Mouse (Mus musculus) limb, embryonic 14.5 days (tissue): ENCODE results near the gene Synj1. TPM values are rescaled to one million over a fixed set of nuclear protein-coding genes. Genes with fewer than 3 reads are reported as not detected.

Experiments used
- ATAC-seq: fragments of 200-750 bp; cut with Nextera tagmentation; 2 replicates; pipeline ENCODE4 v1.8.0; 2017; ENCODE audit warnings: low read depth, moderate number of reproducible peaks, moderate TSS enrichment; ENCODE audit not compliant: low FRiP score
- DNase-seq: peaks from one replicate; pipeline ENCODE4 v3.0.0-alpha.2; 2015; ENCODE audit warnings: low spot score
- H3K27ac ChIP-seq: fragments of 300-500 bp; sonication (generic); replicated peaks from 2 replicates; pipeline ENCODE4 v1.5.1; 2014; ENCODE audit warnings: low read depth, mild to moderate bottlenecking, low read length, moderate library complexity, mixed read lengths
- H3K27me3 ChIP-seq: fragments of 300-500 bp; sonication (generic); 2 replicates; pipeline ENCODE4 v1.6.1; 2014; ENCODE audit warnings: low read length, mixed read lengths; ENCODE audit not compliant: control insufficient read depth, insufficient read depth
- H3K36me3 ChIP-seq: fragments of 300-500 bp; sonication (generic); 2 replicates; pipeline ENCODE4 v1.6.1; 2014; ENCODE audit warnings: mild to moderate bottlenecking, low read length, moderate library complexity, mixed read lengths; ENCODE audit not compliant: control insufficient read depth, insufficient read depth
- H3K4me1 ChIP-seq: fragments of 300-500 bp; sonication (generic); 2 replicates; pipeline ENCODE4 v1.6.1; 2014; ENCODE audit warnings: antibody characterized with exemption, low read length, mixed read lengths; ENCODE audit not compliant: control insufficient read depth, insufficient read depth
- H3K4me2 ChIP-seq: fragments of 300-500 bp; sonication (generic); replicated peaks from 2 replicates; pipeline ENCODE4 v1.6.1; 2014; ENCODE audit warnings: low read depth, mild to moderate bottlenecking, low read length, moderate library complexity; ENCODE audit not compliant: severe bottlenecking
- H3K4me3 ChIP-seq: fragments of 300-500 bp; sonication (generic); replicated peaks from 2 replicates; pipeline ENCODE4 v1.5.1; 2014; ENCODE audit warnings: low read length
- H3K9ac ChIP-seq: fragments of 300-500 bp; sonication (generic); 2 replicates; pipeline ENCODE4 v1.6.1; 2014; ENCODE audit warnings: mild to moderate bottlenecking, low read depth, low read length, moderate library complexity; ENCODE audit not compliant: severe bottlenecking
- H3K9me3 ChIP-seq: fragments of 300-500 bp; sonication (generic); 2 replicates; pipeline ENCODE4 v1.6.1; 2016; ENCODE audit warnings: low read length; ENCODE audit not compliant: control insufficient read depth
- POLR2A ChIP-seq: fragments of 200-500 bp; IDR thresholded peaks from 2 replicates; pipeline ENCODE4 v1.8.0; 2012; ENCODE audit warnings: inconsistent platforms, mild to moderate bottlenecking, moderate library complexity, borderline replicate concordance; ENCODE audit not compliant: insufficient read depth, insufficient read length; ENCODE audit errors: extremely low read depth
- WGBS: fragments of 180-500 bp; shearing (Covaris S2); extraction: QIAGEN DNeasy Blood & Tissue Kit; methylation state at CpG from one replicate; pipeline ENCODE4 v1.1.7; 2014; 5-methylcytosine and 5-hydroxymethylcytosine counted together
- polyA plus RNA-seq, 2 experiments: library from polyadenylated mRNA; depleted of rRNA in 1 of 2; stranded (reverse) in 1 of 2; unstranded in 1 of 2; fragments of >200 nt; fragmentation: Nextera tagmentation in 1 of 2; extraction: Ambion mirVana in 1 of 2; gene quantifications; 2 replicates each; pipeline versions ENCODE4 v1.2.1 to v1.2.3; 2012 to 2014

Gene Synj1
- polyA plus RNA-seq, 2 experiments, result 14.5 to 19.2 TPM

DNA sequence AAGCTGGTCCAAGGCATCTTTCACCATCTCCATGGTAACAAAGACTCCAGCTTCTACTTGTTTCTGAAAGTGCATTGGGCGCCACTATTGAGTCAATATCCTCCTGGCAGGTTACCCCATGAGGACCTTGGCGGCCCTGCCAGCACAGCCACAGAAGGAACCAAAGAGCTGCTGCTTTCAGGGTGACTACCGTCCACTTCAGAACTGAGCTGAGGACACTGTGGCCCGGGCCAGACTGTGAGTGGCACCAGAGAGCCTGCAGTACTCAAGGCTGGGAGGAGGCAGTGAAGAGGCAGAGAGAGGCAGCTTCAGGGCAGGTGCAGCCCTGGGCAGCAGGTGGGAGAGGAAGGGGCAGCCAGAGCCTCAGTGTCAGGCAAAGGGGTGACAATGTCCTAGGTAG is 83.7 kb downstream of the Synj1 start:
- Histone ChIP-seq H3K4me3 (no peak overlapping the region), H3K27me3 (no peaks in the 10 kb centered on the region), H3K27ac (no peak overlapping the region), H3K4me2 (no peak overlapping the region), H3K36me3 (peaks cover 17% of the 10 kb centered on the region), H3K9ac (no peak overlapping the region), H3K4me1 (no peaks in the 10 kb centered on the region), H3K9me3 (no peaks in the 10 kb centered on the region)
- ATAC-seq (no peak), DNase-seq (no peak)
- TF ChIP-seq POLR2A, result no peak
- WGBS, result 82% methylated on average over 4 of the region's 4 CpGs

DNA sequence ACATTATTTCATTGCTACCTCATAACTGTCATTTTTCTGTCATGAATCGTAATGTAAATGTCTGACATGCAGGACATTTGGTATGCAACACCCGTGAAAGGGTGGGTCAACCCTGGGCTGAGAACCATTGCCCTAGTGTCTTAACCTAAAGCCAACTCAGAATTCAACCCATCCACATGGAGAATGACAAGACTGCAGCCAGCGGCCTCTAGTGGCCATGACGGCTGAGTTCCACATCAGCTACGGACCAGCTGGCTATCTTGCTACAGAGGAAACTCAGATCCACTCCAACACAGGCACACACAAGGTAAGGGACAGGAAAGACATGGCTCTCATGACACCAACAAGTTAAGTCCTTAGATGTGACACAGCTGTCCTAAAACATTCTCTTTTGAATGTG is 85.6 kb downstream of the Synj1 start:
- peak; percentile 74 for DNase-seq
- no peak for TF ChIP-seq POLR2A
- no peak overlapping the region for H3K9ac ChIP-seq
- H3K9me3 ChIP-seq, result no peaks in the 10 kb centered on the region
- H3K4me2 ChIP-seq, result no peak overlapping the region
- no peak for ATAC-seq
- WGBS, result 28% methylated on average over 5 of the region's 5 CpGs
- no peaks in the 10 kb centered on the region for H3K4me1 ChIP-seq
- H3K27me3 ChIP-seq, result no peaks in the 10 kb centered on the region
- H3K36me3 ChIP-seq, result peaks cover 15% of the 10 kb centered on the region
- H3K27ac ChIP-seq, result no peak overlapping the region
- no peak overlapping the region for H3K4me3 ChIP-seq

DNA sequence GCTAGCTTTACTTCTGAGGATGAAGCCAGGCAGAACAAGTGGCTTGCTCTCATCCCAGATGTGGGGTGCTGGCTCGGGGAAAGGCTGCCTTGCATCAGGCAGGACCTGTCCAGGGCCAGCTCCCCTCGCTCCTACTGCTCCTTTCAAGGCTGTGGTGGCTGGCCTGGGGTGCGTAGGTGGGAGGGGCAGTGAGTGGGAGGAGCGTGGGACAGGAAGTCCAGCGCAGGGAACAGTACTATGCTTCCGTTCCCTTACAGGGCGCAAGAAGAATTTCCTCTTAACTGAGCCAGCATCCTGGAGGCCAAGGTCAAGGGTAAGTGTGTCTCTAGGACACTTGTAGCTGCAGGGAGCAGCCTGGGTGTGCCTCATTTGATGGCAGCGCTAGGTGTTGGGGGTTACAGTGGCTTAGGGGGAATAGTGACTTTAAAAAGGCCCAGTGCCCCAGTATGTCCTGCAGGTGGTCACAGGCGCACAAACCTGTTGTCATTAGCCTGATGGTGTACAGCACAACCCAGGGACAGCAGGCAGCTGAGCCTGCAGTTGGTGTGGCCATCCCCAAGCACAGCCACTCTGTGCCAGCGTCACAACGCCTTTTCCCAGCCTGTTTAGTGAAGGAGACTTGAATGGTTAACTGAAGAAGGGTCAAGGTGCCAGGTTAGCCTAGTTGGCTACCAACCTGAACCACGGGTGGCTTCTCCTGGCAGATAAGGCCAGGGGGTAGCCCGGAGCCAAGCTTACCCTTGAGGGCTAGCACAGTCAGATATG is 86.3 kb downstream of the Synj1 start:
- Histone ChIP-seq H3K27me3 (no peaks in the 10 kb centered on the region), H3K27ac (no peak overlapping the region), H3K9me3 (no peaks in the 10 kb centered on the region), H3K4me3 (no peak overlapping the region), H3K36me3 (peaks cover 9% of the 10 kb centered on the region; the same call in 1 of the 2 replicates), H3K4me1 (no peaks in the 10 kb centered on the region), H3K9ac (no peak overlapping the region), H3K4me2 (no peak overlapping the region)
- ATAC-seq (no peak), DNase-seq (no peak)
- TF ChIP-seq POLR2A, result no peak
- WGBS, result 81% methylated on average over 13 of the region's 13 CpGs

DNA sequence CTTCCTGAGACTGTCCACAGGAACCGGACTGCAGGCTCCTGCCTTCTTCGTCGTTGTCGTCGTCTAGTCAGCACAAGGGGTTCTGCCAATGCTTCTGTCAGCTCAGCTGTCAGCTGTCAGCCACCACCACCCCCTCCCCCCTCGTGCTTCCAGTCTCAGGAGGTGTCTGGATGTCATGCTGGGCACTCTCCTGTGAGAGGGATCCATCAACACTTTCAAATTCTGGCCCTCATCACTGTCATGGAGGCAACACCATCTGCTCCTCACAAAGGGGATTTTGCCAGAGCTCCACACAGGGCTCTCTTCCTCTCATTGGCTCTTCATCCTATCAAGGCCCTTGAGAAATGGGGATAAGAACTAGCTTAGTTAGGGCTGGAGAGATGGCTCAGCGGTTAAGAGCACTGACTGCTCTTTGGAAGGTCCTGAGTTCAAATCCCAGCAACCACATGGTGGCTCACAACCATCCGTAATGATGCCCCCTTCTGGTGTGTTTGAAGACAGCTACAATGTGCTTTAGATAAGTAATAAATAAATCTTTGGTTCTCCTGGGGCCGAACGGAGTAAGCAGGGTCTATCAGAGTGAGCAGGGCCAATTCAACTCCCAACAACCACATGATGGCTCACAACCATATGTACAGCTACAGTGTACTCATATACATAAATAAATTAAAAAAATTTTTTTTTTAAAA is 89.5 kb downstream of the Synj1 start:
- Histone ChIP-seq H3K4me3 (no peak overlapping the region), H3K4me1 (no peaks in the 10 kb centered on the region), H3K27me3 (no peaks in the 10 kb centered on the region), H3K9ac (no peak overlapping the region), H3K36me3 (peaks cover 5% of the 10 kb centered on the region; the same call in 1 of the 2 replicates), H3K4me2 (no peak overlapping the region), H3K9me3 (no peaks in the 10 kb centered on the region), H3K27ac (no peak overlapping the region)
- no peak for ATAC-seq
- 47% methylated on average over 10 of the region's 10 CpGs for WGBS
- no peak for TF ChIP-seq POLR2A
- no peak for DNase-seq

DNA sequence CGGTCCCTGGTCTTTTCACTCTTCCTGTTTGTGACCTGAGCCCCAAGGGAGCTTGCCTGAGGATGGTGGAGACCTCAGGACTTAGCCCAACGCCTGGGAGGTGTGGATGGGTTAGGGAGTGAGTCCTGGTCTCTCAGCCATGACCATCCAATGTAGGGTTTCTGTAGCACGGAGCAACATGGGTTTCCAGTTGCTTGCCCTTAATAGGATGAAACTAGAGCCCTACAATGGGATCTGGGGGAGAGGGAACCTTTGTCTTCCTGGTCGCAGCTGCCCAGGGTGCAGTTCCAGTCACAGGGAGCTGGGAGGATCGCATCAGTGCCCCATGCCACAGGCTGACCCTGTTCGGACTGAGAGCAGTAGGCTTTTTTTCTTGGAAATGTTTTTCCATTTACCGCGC is 94.0 kb downstream of the Synj1 start:
- no peaks in the 10 kb centered on the region for H3K36me3 ChIP-seq
- no peak overlapping the region for H3K9ac ChIP-seq
- H3K27me3 ChIP-seq, result no peaks in the 10 kb centered on the region
- no peak for ATAC-seq
- DNase-seq, result no peak
- 82% methylated on average over 8 of the region's 8 CpGs for WGBS
- no peaks in the 10 kb centered on the region for H3K9me3 ChIP-seq
- no peak overlapping the region for H3K4me3 ChIP-seq
- no peak overlapping the region for H3K27ac ChIP-seq
- no peak overlapping the region for H3K4me2 ChIP-seq
- no peak for TF ChIP-seq POLR2A
- H3K4me1 ChIP-seq, result no peaks in the 10 kb centered on the region
